Mouse (Mus musculus): ENCODE measurements around the gene Gm47995. TPM values are rescaled to one million over a fixed set of nuclear protein-coding genes. Genes with fewer than 3 reads are reported as not detected.
"Not testable (repeated sequence)": the region's sequence is repeated elsewhere in the genome, so short reads cannot be mapped to it uniquely, and the experiment has no call there.

The Gm47995 gene
- polyA plus RNA-seq, 1 experiment from 2014 or later, result not detected

- not testable (repeated sequence) for H3K4me2 ChIP-seq (ENCODE audit: low read length); H3K9me3 ChIP-seq (ENCODE audit: control insufficient read depth, low read length); H3K4me3 ChIP-seq (ENCODE audit: control insufficient read depth in 1 of 2, insufficient read depth in 1 of 2, low read depth in 1 of 2, low read length in 2 of 2); H3K36me3 ChIP-seq (ENCODE audit: control insufficient read depth, insufficient read depth, low read length); H3K4me1 ChIP-seq (ENCODE audit: control insufficient read depth in 2 of 2, insufficient read depth in 2 of 2, low read length in 2 of 2); H3K9ac ChIP-seq (ENCODE audit: low read length); H3K27ac ChIP-seq (replicated peaks in 1 of 2; ENCODE audit: control insufficient read depth in 1 of 2, insufficient read depth in 1 of 2, low read depth in 2 of 2, low read length in 2 of 2); H3K27me3 ChIP-seq (ENCODE audit: control insufficient read depth, insufficient read depth, low read length)
- 0 out of 2 replicates have a peak, but pooled peaks have one; percentile 39 for ATAC-seq (ENCODE audit: insufficient number of reproducible peaks, insufficient read depth, low FRiP score, low read depth)
- 36% methylated on average over 3 of the region's 5 CpGs for WGBS
Measured at GRCm38 (mm10) chr1:151208493-151208892, 10.2 kb downstream of the Gm47995 start.

- H3K4me3 ChIP-seq (ENCODE audit: control insufficient read depth in 1 of 2, insufficient read depth in 1 of 2, low read depth in 1 of 2, low read length in 2 of 2); H3K4me2 ChIP-seq (ENCODE audit: low read length); ATAC-seq (ENCODE audit: insufficient number of reproducible peaks, insufficient read depth, low FRiP score, low read depth); H3K27me3 ChIP-seq (ENCODE audit: control insufficient read depth, insufficient read depth, low read length); H3K36me3 ChIP-seq (ENCODE audit: control insufficient read depth, insufficient read depth, low read length); H3K9ac ChIP-seq (ENCODE audit: low read length); H3K9me3 ChIP-seq (ENCODE audit: control insufficient read depth, low read length); H3K4me1 ChIP-seq (ENCODE audit: control insufficient read depth in 2 of 2, insufficient read depth in 2 of 2, low read length in 2 of 2); H3K27ac ChIP-seq (replicated peaks in 1 of 2; ENCODE audit: control insufficient read depth in 1 of 2, insufficient read depth in 1 of 2, low read depth in 2 of 2, low read length in 2 of 2): not testable (repeated sequence)
Measured at GRCm38 (mm10) chr1:151208944-151209343, 10.7 kb downstream of the Gm47995 start.

- not testable (repeated sequence) for ATAC-seq (ENCODE audit: insufficient number of reproducible peaks, insufficient read depth, low FRiP score, low read depth); H3K36me3 ChIP-seq (ENCODE audit: control insufficient read depth, insufficient read depth, low read length); H3K9ac ChIP-seq (ENCODE audit: low read length); H3K4me1 ChIP-seq (ENCODE audit: control insufficient read depth in 2 of 2, insufficient read depth in 2 of 2, low read length in 2 of 2); H3K9me3 ChIP-seq (ENCODE audit: control insufficient read depth, low read length); H3K27me3 ChIP-seq (ENCODE audit: control insufficient read depth, insufficient read depth, low read length); H3K4me2 ChIP-seq (ENCODE audit: low read length); H3K27ac ChIP-seq (replicated peaks in 1 of 2; ENCODE audit: control insufficient read depth in 1 of 2, insufficient read depth in 1 of 2, low read depth in 2 of 2, low read length in 2 of 2); H3K4me3 ChIP-seq (ENCODE audit: control insufficient read depth in 1 of 2, insufficient read depth in 1 of 2, low read depth in 1 of 2, low read length in 2 of 2)
- 84% methylated on average over 4 of the region's 8 CpGs for WGBS
Measured at GRCm38 (mm10) chr1:151209824-151210355, 11.6 kb downstream of the Gm47995 start, which contains the start of gene Gm47996. Gene Gm47996 (plus strand): TSS chr1:151210131.

GRCm38 (mm10) chr1:151211666-151212065, 13.4 kb downstream of the Gm47995 start:
- H3K27ac ChIP-seq (replicated peaks in 1 of 2; ENCODE audit: control insufficient read depth in 1 of 2, insufficient read depth in 1 of 2, low read depth in 2 of 2, low read length in 2 of 2); H3K9ac ChIP-seq (ENCODE audit: low read length); H3K4me2 ChIP-seq (ENCODE audit: low read length); H3K4me3 ChIP-seq (ENCODE audit: control insufficient read depth in 1 of 2, insufficient read depth in 1 of 2, low read depth in 1 of 2, low read length in 2 of 2); H3K9me3 ChIP-seq (ENCODE audit: control insufficient read depth, low read length); H3K36me3 ChIP-seq (ENCODE audit: control insufficient read depth, insufficient read depth, low read length); ATAC-seq (ENCODE audit: insufficient number of reproducible peaks, insufficient read depth, low FRiP score, low read depth); H3K4me1 ChIP-seq (ENCODE audit: control insufficient read depth in 2 of 2, insufficient read depth in 2 of 2, low read length in 2 of 2); H3K27me3 ChIP-seq (ENCODE audit: control insufficient read depth, insufficient read depth, low read length): not testable (repeated sequence)
- WGBS, result 59% methylated on average over 5 of the region's 5 CpGs

DNA sequence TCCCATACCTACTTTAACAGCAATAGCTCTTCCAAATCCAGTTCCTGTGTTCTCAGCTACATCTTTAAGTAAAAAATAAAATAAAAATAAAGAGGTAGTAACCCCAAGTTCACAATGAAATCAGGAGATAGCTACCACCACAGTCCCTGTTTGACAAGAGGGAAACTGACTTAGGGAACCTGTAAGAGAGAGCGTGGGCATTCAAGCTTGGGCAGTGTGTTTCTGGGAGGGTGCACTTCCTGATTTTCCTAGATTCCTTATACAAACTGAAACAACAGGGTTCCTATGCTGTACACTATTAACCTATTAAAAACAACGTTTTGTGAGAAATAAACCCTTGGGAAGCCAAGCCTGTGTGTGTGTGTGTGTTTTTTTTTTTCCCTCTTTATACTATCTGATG, 16.6 kb downstream of the Gm47995 start:
- Histone ChIP-seq H3K27me3 (ENCODE audit: control insufficient read depth, insufficient read depth, low read length) (no peaks in the 10 kb centered on the region), H3K36me3 (ENCODE audit: control insufficient read depth, insufficient read depth, low read length) (no peaks in the 10 kb centered on the region), H3K27ac (replicated peaks in 1 of 2; ENCODE audit: control insufficient read depth in 1 of 2, insufficient read depth in 1 of 2, low read depth in 2 of 2, low read length in 2 of 2) (no peak overlapping the region), H3K4me3 (ENCODE audit: control insufficient read depth in 1 of 2, insufficient read depth in 1 of 2, low read depth in 1 of 2, low read length in 2 of 2) (no peak overlapping the region), H3K4me2 (ENCODE audit: low read length) (no peak overlapping the region), H3K9ac (ENCODE audit: low read length) (no peak overlapping the region), H3K9me3 (ENCODE audit: control insufficient read depth, low read length) (no peaks in the 10 kb centered on the region), H3K4me1 (ENCODE audit: control insufficient read depth in 2 of 2, insufficient read depth in 2 of 2, low read length in 2 of 2) (peaks cover 0 to 5% of the 10 kb centered on the region in 2 experiments; a peak in 3 of 4 replicates)
- 79% methylated on average over 2 of the region's 2 CpGs for WGBS
- no peak for ATAC-seq (ENCODE audit: insufficient number of reproducible peaks, insufficient read depth, low FRiP score, low read depth)

DNA sequence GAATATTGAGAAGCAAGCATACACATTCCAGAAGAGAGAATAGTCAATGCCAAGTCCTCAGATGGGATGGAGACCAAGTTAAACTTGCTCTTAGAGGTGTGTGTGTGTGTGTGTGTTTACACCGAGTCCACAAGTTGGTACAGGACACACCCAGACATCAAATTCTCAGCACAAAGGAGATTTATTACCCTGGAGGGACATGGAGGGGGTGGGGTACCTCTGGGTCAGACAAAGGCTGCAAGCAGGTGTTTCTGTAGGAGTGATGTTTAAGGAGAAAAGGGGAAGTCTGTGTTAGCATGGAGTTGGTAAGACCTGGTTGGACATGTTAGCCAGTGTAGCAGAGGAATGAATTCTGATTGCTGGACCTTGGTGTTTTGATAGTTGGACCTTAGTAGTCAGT, 17.7 kb downstream of the Gm47995 start:
- Histone ChIP-seq H3K9ac (ENCODE audit: low read length) (no peak overlapping the region), H3K27ac (replicated peaks in 1 of 2; ENCODE audit: control insufficient read depth in 1 of 2, insufficient read depth in 1 of 2, low read depth in 2 of 2, low read length in 2 of 2) (no peak overlapping the region), H3K9me3 (ENCODE audit: control insufficient read depth, low read length) (no peaks in the 10 kb centered on the region), H3K4me2 (ENCODE audit: low read length) (no peak overlapping the region), H3K36me3 (ENCODE audit: control insufficient read depth, insufficient read depth, low read length) (no peaks in the 10 kb centered on the region), H3K4me1 (ENCODE audit: control insufficient read depth in 2 of 2, insufficient read depth in 2 of 2, low read length in 2 of 2) (peaks cover 0 to 5% of the 10 kb centered on the region in 2 experiments; a peak in 3 of 4 replicates), H3K27me3 (ENCODE audit: control insufficient read depth, insufficient read depth, low read length) (no peaks in the 10 kb centered on the region), H3K4me3 (ENCODE audit: control insufficient read depth in 1 of 2, insufficient read depth in 1 of 2, low read depth in 1 of 2, low read length in 2 of 2) (no peak overlapping the region)
- ATAC-seq (ENCODE audit: insufficient number of reproducible peaks, insufficient read depth, low FRiP score, low read depth), result no peak
- WGBS, result 80% methylated on average over 1 of the region's 1 CpGs

GRCm38 (mm10) chr1:151216417-151216816, 18.2 kb downstream of the Gm47995 start:
- H3K4me3 ChIP-seq (ENCODE audit: control insufficient read depth in 1 of 2, insufficient read depth in 1 of 2, low read depth in 1 of 2, low read length in 2 of 2), result no peak overlapping the region
- H3K9me3 ChIP-seq (ENCODE audit: control insufficient read depth, low read length), result no peaks in the 10 kb centered on the region
- H3K36me3 ChIP-seq (ENCODE audit: control insufficient read depth, insufficient read depth, low read length), result no peaks in the 10 kb centered on the region
- ATAC-seq (ENCODE audit: insufficient number of reproducible peaks, insufficient read depth, low FRiP score, low read depth), result no peak
- no peak overlapping the region for H3K9ac ChIP-seq (ENCODE audit: low read length)
- H3K4me2 ChIP-seq (ENCODE audit: low read length), result no peak overlapping the region
- no peaks in the 10 kb centered on the region for H3K27me3 ChIP-seq (ENCODE audit: control insufficient read depth, insufficient read depth, low read length)
- no peak overlapping the region for H3K27ac ChIP-seq (replicated peaks in 1 of 2; ENCODE audit: control insufficient read depth in 1 of 2, insufficient read depth in 1 of 2, low read depth in 2 of 2, low read length in 2 of 2)
- peaks cover 0 to 5% of the 10 kb centered on the region in 2 experiments; a peak in 3 of 4 replicates for H3K4me1 ChIP-seq (ENCODE audit: control insufficient read depth in 2 of 2, insufficient read depth in 2 of 2, low read length in 2 of 2)
- WGBS, result 77% methylated on average over 3 of the region's 3 CpGs

- Histone ChIP-seq H3K9me3 (ENCODE audit: control insufficient read depth, low read length) (no peaks in the 10 kb centered on the region), H3K27me3 (ENCODE audit: control insufficient read depth, insufficient read depth, low read length) (no peaks in the 10 kb centered on the region), H3K27ac (replicated peaks in 1 of 2; ENCODE audit: control insufficient read depth in 1 of 2, insufficient read depth in 1 of 2, low read depth in 2 of 2, low read length in 2 of 2) (no peak overlapping the region), H3K4me1 (ENCODE audit: control insufficient read depth in 2 of 2, insufficient read depth in 2 of 2, low read length in 2 of 2) (peaks cover 0 to 5% of the 10 kb centered on the region in 2 experiments; a peak in 3 of 4 replicates), H3K4me3 (ENCODE audit: control insufficient read depth in 1 of 2, insufficient read depth in 1 of 2, low read depth in 1 of 2, low read length in 2 of 2) (no peak overlapping the region), H3K36me3 (ENCODE audit: control insufficient read depth, insufficient read depth, low read length) (no peaks in the 10 kb centered on the region), H3K9ac (ENCODE audit: low read length) (no peak overlapping the region), H3K4me2 (ENCODE audit: low read length) (no peak overlapping the region)
- 93% methylated on average over 5 of the region's 5 CpGs for WGBS
- ATAC-seq (ENCODE audit: insufficient number of reproducible peaks, insufficient read depth, low FRiP score, low read depth), result no peak
Measured at GRCm38 (mm10) chr1:151219045-151219444, 20.8 kb downstream of the Gm47995 start.

All from heart, embryonic 14.5 days (tissue).